Mouse (Mus musculus): ENCODE data around the gene Clspn. TPM values are rescaled to one million over a fixed set of nuclear protein-coding genes. Genes with fewer than 3 reads are reported as not detected.

Gene Clspn
- total and polyA plus RNA-seq, 2 experiments from 2014 or later, result 1.2 to 1.5 TPM

DNA sequence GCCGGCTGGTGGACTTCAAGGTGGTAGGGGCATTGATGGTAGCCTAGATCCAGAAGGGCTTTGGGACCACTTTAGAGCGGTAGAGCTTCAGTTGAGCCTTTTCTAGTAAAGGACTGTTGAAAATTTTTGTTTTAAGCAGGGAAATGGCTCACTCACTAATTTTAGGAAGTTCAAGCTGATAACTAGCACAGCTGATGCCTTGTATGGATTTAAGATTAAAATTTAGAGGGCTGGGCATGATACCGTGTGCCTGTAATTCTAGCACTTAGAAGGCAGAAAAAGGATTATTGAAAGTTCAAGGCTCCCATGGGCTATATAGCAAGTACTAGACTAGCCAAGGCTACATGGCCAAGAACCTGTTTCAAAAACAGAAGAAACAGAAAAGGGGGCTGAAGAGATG, 13.0 kb downstream of the Clspn start:
- Histone ChIP-seq H3K9me3 (ENCODE audit: low read length) (no peaks in the 10 kb centered on the region), H3K27ac (ENCODE audit: low read depth, low read length) (no peak overlapping the region), H3K4me3 (ENCODE audit: low read depth, low read length) (no peak overlapping the region), H3K9ac (replicated peaks; ENCODE audit: low read length, poor library complexity, severe bottlenecking) (no peak overlapping the region), H3K36me3 (ENCODE audit: insufficient read depth, low read length) (no peaks in the 10 kb centered on the region), H3K4me2 (ENCODE audit: low read depth, low read length, poor library complexity, severe bottlenecking) (no peak overlapping the region), H3K4me1 (ENCODE audit: insufficient read depth, low read length) (no peaks in the 10 kb centered on the region), H3K27me3 (ENCODE audit: insufficient read depth, low read length) (no peaks in the 10 kb centered on the region)
- ATAC-seq (ENCODE audit: low FRiP score), result no peak
- 96% methylated on average over 3 of the region's 3 CpGs for whole genome bisulfite sequencing
- DNase-seq (ENCODE audit: low spot score), result no peak
- TF ChIP-seq CTCF (IDR thresholded peaks at IDR 0.05), result no peak

DNA sequence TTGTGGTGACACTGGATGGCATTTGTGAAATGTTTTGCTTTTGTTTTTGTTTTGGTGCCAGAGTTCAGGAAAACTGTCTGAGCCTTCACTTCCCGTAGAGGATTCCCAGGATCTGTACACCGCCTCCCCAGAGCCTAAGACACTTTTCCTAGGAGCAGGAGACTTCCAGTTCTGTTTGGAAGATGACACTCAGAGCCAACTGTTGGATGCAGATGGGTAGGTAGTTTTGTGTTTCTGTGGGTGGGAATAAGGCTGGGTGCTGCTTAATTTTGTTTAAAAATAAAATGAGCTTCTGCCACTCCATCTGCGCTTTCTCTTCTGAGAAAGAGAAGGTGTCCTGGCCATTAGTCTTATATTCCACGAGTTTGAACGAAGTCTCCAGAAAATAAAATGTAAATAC, 19.5 kb downstream of the Clspn start:
- Histone ChIP-seq H3K4me2 (ENCODE audit: low read depth, low read length, poor library complexity, severe bottlenecking) (no peak overlapping the region), H3K9ac (replicated peaks; ENCODE audit: low read length, poor library complexity, severe bottlenecking) (no peak overlapping the region), H3K9me3 (ENCODE audit: low read length) (no peaks in the 10 kb centered on the region), H3K27ac (ENCODE audit: low read depth, low read length) (no peak overlapping the region), H3K27me3 (ENCODE audit: insufficient read depth, low read length) (no peaks in the 10 kb centered on the region), H3K36me3 (ENCODE audit: insufficient read depth, low read length) (no peaks in the 10 kb centered on the region), H3K4me3 (ENCODE audit: low read depth, low read length) (no peak overlapping the region), H3K4me1 (ENCODE audit: insufficient read depth, low read length) (no peaks in the 10 kb centered on the region)
- ATAC-seq (ENCODE audit: low FRiP score), result no peak
- TF ChIP-seq CTCF (IDR thresholded peaks at IDR 0.05), result no peak
- WGBS, result 94% methylated on average over 5 of the region's 5 CpGs
- DNase-seq (ENCODE audit: low spot score), result no peak

- no peak overlapping the region for H3K4me2 ChIP-seq (ENCODE audit: low read depth, low read length, poor library complexity, severe bottlenecking)
- 93% methylated on average over 3 of the region's 3 CpGs for WGBS
- no peak overlapping the region for H3K4me3 ChIP-seq (ENCODE audit: low read depth, low read length)
- H3K9me3 ChIP-seq (ENCODE audit: low read length), result no peaks in the 10 kb centered on the region
- ATAC-seq (ENCODE audit: low FRiP score) (no peak), DNase-seq (ENCODE audit: low spot score) (no peak)
- no peak for TF ChIP-seq CTCF (IDR thresholded peaks at IDR 0.05)
- H3K9ac ChIP-seq (replicated peaks; ENCODE audit: low read length, poor library complexity, severe bottlenecking), result no peak overlapping the region
- H3K36me3 ChIP-seq (ENCODE audit: insufficient read depth, low read length), result no peaks in the 10 kb centered on the region
- H3K27ac ChIP-seq (ENCODE audit: low read depth, low read length), result no peak overlapping the region
- no peaks in the 10 kb centered on the region for H3K4me1 ChIP-seq (ENCODE audit: insufficient read depth, low read length)
- H3K27me3 ChIP-seq (ENCODE audit: insufficient read depth, low read length), result no peaks in the 10 kb centered on the region
Observed at GRCm38 (mm10) chr4:126577920-126578319, 21.2 kb downstream of the Clspn start.

DNA sequence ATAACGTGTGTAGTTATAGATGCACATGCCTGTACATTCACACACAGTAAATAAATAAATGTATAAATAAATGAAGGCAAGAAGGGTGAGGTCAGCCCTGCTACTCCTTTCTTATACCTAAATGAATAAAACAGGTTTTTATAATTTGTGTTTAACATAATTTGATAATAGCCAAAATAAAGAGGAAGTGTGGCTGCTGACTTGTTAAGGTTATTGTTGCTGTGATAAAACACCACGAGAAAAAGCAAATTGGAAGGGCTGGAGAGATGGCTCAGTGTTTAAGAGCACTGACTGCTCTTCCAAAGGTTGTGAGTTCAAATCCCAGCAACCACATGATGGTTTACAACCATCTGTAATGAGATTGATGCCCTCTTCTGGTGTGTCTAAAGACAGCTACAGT, 22.3 kb downstream of the Clspn start:
- ATAC-seq (ENCODE audit: low FRiP score), result no peak
- Histone ChIP-seq H3K36me3 (ENCODE audit: insufficient read depth, low read length) (no peaks in the 10 kb centered on the region), H3K27ac (ENCODE audit: low read depth, low read length) (no peak overlapping the region), H3K9ac (replicated peaks; ENCODE audit: low read length, poor library complexity, severe bottlenecking) (no peak overlapping the region), H3K4me2 (ENCODE audit: low read depth, low read length, poor library complexity, severe bottlenecking) (no peak overlapping the region), H3K4me1 (ENCODE audit: insufficient read depth, low read length) (no peaks in the 10 kb centered on the region), H3K4me3 (ENCODE audit: low read depth, low read length) (no peak overlapping the region), H3K9me3 (ENCODE audit: low read length) (no peaks in the 10 kb centered on the region), H3K27me3 (ENCODE audit: insufficient read depth, low read length) (no peaks in the 10 kb centered on the region)
- WGBS, result 95% methylated on average over 2 of the region's 2 CpGs
- TF ChIP-seq CTCF (IDR thresholded peaks at IDR 0.05), result no peak
- no peak for DNase-seq (ENCODE audit: low spot score)

- H3K27ac ChIP-seq (ENCODE audit: low read depth, low read length), result no peak overlapping the region
- no peak overlapping the region for H3K9ac ChIP-seq (replicated peaks; ENCODE audit: low read length, poor library complexity, severe bottlenecking)
- no peak for TF ChIP-seq CTCF (IDR thresholded peaks at IDR 0.05)
- H3K4me2 ChIP-seq (ENCODE audit: low read depth, low read length, poor library complexity, severe bottlenecking), result no peak overlapping the region
- peaks cover 9% of the 10 kb centered on the region; the same call in 1 of the 2 replicates for H3K9me3 ChIP-seq (ENCODE audit: low read length)
- DNase-seq (ENCODE audit: low spot score) (no peak), ATAC-seq (ENCODE audit: low FRiP score) (no peak)
- 93% methylated on average over 13 of the region's 13 CpGs for WGBS
- H3K36me3 ChIP-seq (ENCODE audit: insufficient read depth, low read length), result no peaks in the 10 kb centered on the region
- no peaks in the 10 kb centered on the region for H3K27me3 ChIP-seq (ENCODE audit: insufficient read depth, low read length)
- no peaks in the 10 kb centered on the region for H3K4me1 ChIP-seq (ENCODE audit: insufficient read depth, low read length)
- H3K4me3 ChIP-seq (ENCODE audit: low read depth, low read length), result no peak overlapping the region
Observed at GRCm38 (mm10) chr4:126585739-126586138, 29.0 kb downstream of the Clspn start.

GRCm38 (mm10) chr4:126592039-126592438, 35.3 kb downstream of the Clspn start:
- Histone ChIP-seq H3K27me3 (ENCODE audit: insufficient read depth, low read length) (no peaks in the 10 kb centered on the region), H3K36me3 (ENCODE audit: insufficient read depth, low read length) (no peaks in the 10 kb centered on the region), H3K9ac (replicated peaks; ENCODE audit: low read length, poor library complexity, severe bottlenecking) (no peak overlapping the region), H3K9me3 (ENCODE audit: low read length) (peaks cover under 1% of the 10 kb centered on the region; the same call in 1 of the 2 replicates), H3K4me1 (ENCODE audit: insufficient read depth, low read length) (no peaks in the 10 kb centered on the region), H3K4me3 (ENCODE audit: low read depth, low read length) (no peak overlapping the region), H3K4me2 (ENCODE audit: low read depth, low read length, poor library complexity, severe bottlenecking) (no peak overlapping the region), H3K27ac (ENCODE audit: low read depth, low read length) (no peak overlapping the region)
- WGBS, result 91% methylated on average over 6 of the region's 6 CpGs
- DNase-seq (ENCODE audit: low spot score), result no peak
- ATAC-seq (ENCODE audit: low FRiP score), result no peak
- no peak for TF ChIP-seq CTCF (IDR thresholded peaks at IDR 0.05)

Data from midbrain, postnatal 0 days (tissue).